Mouse (Mus musculus) CH12.LX (cell line): Measurements from ENCODE around the gene Map1b. TPM values are rescaled to one million over a fixed set of nuclear protein-coding genes. Genes with fewer than 3 reads are reported as not detected.

ENCODE experiments used
- DNase-seq: peaks from one replicate; pipeline ENCODE4 v3.0.0-alpha.2; 2013; ENCODE audit errors: extremely low read depth
- H3K27ac ChIP-seq: 2 replicates; pipeline ENCODE4 v1.5.1; 2012; ENCODE audit warnings: low read depth, mild to moderate bottlenecking, control low read depth, moderate library complexity; ENCODE audit not compliant: insufficient read depth
- H3K27me3 ChIP-seq: replicated peaks from 2 replicates; pipeline ENCODE3; 2012; ENCODE audit warnings: inconsistent platforms
- H3K36me3 ChIP-seq, 2 experiments: replicated peaks in 1 of 2; 2 replicates each; pipeline versions ENCODE3 to v1.6.1; 2012; ENCODE audit warnings: inconsistent platforms in 1 of 2, low read length in 1 of 2, mild to moderate bottlenecking in 1 of 2, mixed read lengths in 1 of 2, moderate library complexity in 1 of 2; ENCODE audit not compliant: control insufficient read depth in 1 of 2, insufficient read depth in 1 of 2
- H3K4me1 ChIP-seq, 2 experiments: 2 replicates each; pipeline ENCODE4 v1.6.1; 2012; ENCODE audit warnings: inconsistent platforms in 1 of 2, moderate library complexity in 1 of 2; ENCODE audit not compliant: insufficient read depth in 2 of 2, control insufficient read depth in 1 of 2
- H3K4me2 ChIP-seq: 2 replicates; pipeline ENCODE4 v1.6.1; 2012; ENCODE audit warnings: low read depth, mild to moderate bottlenecking, control low read depth; ENCODE audit not compliant: poor library complexity, insufficient read depth, severe bottlenecking
- H3K4me3 ChIP-seq, 3 experiments: fragments of 150-350 bp in 1 of 3; sonication (generic) in 1 of 3; replicated peaks in 1 of 3; 2 replicates each; pipeline versions ENCODE3 to v1.5.1; 2011 to 2012; ENCODE audit warnings: low read depth in 2 of 3, low read length in 2 of 3, mild to moderate bottlenecking in 2 of 3, moderate library complexity in 2 of 3, control low read depth in 1 of 3, improper control_type of control experiment in 1 of 3, inconsistent platforms in 1 of 3, mixed read lengths in 1 of 3; ENCODE audit not compliant: poor library complexity in 1 of 3
- H3K79me2 ChIP-seq: replicated peaks from 2 replicates; pipeline ENCODE4 v1.6.1; 2012; ENCODE audit warnings: mild to moderate bottlenecking, moderate library complexity; ENCODE audit not compliant: control insufficient read depth, poor library complexity, insufficient read depth, severe bottlenecking; ENCODE audit errors: extremely low read depth
- H3K9ac ChIP-seq: 2 replicates; pipeline ENCODE4 v1.6.1; 2012; ENCODE audit warnings: low read depth, mild to moderate bottlenecking, control low read depth, moderate library complexity; ENCODE audit not compliant: insufficient read depth
- H3K9me3 ChIP-seq: replicated peaks from 2 replicates; pipeline ENCODE3; 2012; ENCODE audit warnings: low read length, inconsistent platforms, mixed read lengths
- BHLHE40 ChIP-seq: IDR thresholded peaks from 2 replicates; pipeline ENCODE4 v1.6.1; 2011; ENCODE audit warnings: mild to moderate bottlenecking, low read depth, low read length, improper control_type of control experiment
- CHD2 ChIP-seq: IDR thresholded peaks from 2 replicates; pipeline ENCODE4 v1.6.1; 2011; ENCODE audit warnings: low read length, improper control_type of control experiment
- CTCF ChIP-seq, 2 experiments: IDR thresholded peaks in 1 of 2; conservative IDR thresholded peaks in 1 of 2; 2 replicates each; pipeline ENCODE4 v1.5.1; 2011 to 2012; ENCODE audit warnings: low read depth in 2 of 2, low read length in 2 of 2, improper control_type of control experiment in 1 of 2, inconsistent platforms in 1 of 2, mild to moderate bottlenecking in 1 of 2, moderate library complexity in 1 of 2
- E2F4 ChIP-seq: IDR thresholded peaks from 2 replicates; pipeline ENCODE4 v1.6.1; 2011; ENCODE audit warnings: low read depth, low read length, improper control_type of control experiment; ENCODE audit not compliant: insufficient replicate concordance
- EP300 ChIP-seq: IDR thresholded peaks from 2 replicates; pipeline ENCODE4 v1.6.1; 2011; ENCODE audit warnings: low read length, improper control_type of control experiment
- GABPA ChIP-seq: IDR thresholded peaks from 2 replicates; pipeline ENCODE4 v1.6.1; 2012; ENCODE audit warnings: low read depth, low read length, improper control_type of control experiment, inconsistent platforms; ENCODE audit not compliant: insufficient replicate concordance
- HCFC1 ChIP-seq: IDR thresholded peaks from 2 replicates; pipeline ENCODE4 v1.6.1; 2012; ENCODE audit warnings: low read depth, mild to moderate bottlenecking, inconsistent platforms, low read length, improper control_type of control experiment
- JUN ChIP-seq: IDR thresholded peaks from 2 replicates; pipeline ENCODE4 v1.6.1; 2011; ENCODE audit warnings: low read depth, mild to moderate bottlenecking, low read length, improper control_type of control experiment, moderate library complexity; ENCODE audit not compliant: insufficient read depth
- JUND ChIP-seq: conservative IDR thresholded peaks from 2 replicates; pipeline ENCODE4 v1.6.1; 2011; ENCODE audit warnings: low read depth, low read length, improper control_type of control experiment
- KAT2A ChIP-seq: IDR thresholded peaks from 2 replicates; pipeline ENCODE4 v1.6.1; 2012; ENCODE audit warnings: low read length, improper control_type of control experiment, inconsistent platforms; ENCODE audit not compliant: insufficient replicate concordance
- MYC ChIP-seq: IDR thresholded peaks from 2 replicates; pipeline ENCODE4 v1.6.1; 2011; ENCODE audit warnings: low read depth, mild to moderate bottlenecking, improper control_type of control experiment, low read length
- NRF1 ChIP-seq: IDR thresholded peaks from 2 replicates; pipeline ENCODE4 v1.6.1; 2014; ENCODE audit warnings: low read depth, mild to moderate bottlenecking, inconsistent platforms, low read length, improper control_type of control experiment, moderate library complexity
- POLR2A ChIP-seq: IDR thresholded peaks from 2 replicates; pipeline ENCODE4 v1.6.1; 2011; ENCODE audit warnings: low read depth, mild to moderate bottlenecking, improper control_type of control experiment, low read length
- POLR2AphosphoS2 ChIP-seq: IDR thresholded peaks from 2 replicates; pipeline ENCODE4 v1.6.1; 2011; ENCODE audit warnings: low read depth, low read length, improper control_type of control experiment
- RAD21 ChIP-seq: IDR thresholded peaks from 2 replicates; pipeline ENCODE4 v1.6.1; 2011; ENCODE audit warnings: low read depth, mild to moderate bottlenecking, low read length, improper control_type of control experiment, moderate library complexity
- RCOR1 ChIP-seq: conservative IDR thresholded peaks from 2 replicates; pipeline ENCODE4 v1.6.1; 2012; ENCODE audit warnings: low read depth, mild to moderate bottlenecking, inconsistent platforms, low read length, improper control_type of control experiment
- SIN3A ChIP-seq: IDR thresholded peaks from 2 replicates; pipeline ENCODE4 v1.6.1; 2012; ENCODE audit warnings: low read length, improper control_type of control experiment, inconsistent platforms
- SMC3 ChIP-seq: IDR thresholded peaks from 2 replicates; pipeline ENCODE4 v1.6.1; 2011; ENCODE audit warnings: low read depth, low read length, improper control_type of control experiment
- TBP ChIP-seq: conservative IDR thresholded peaks from 2 replicates; pipeline ENCODE4 v1.6.1; 2011; ENCODE audit warnings: low read depth, low read length, improper control_type of control experiment
- UBTF ChIP-seq: IDR thresholded peaks from 2 replicates; pipeline ENCODE4 v1.6.1; 2012; ENCODE audit warnings: low read depth, mild to moderate bottlenecking, inconsistent platforms, low read length, improper control_type of control experiment, moderate library complexity
- USF1 ChIP-seq: IDR thresholded peaks from 2 replicates; pipeline ENCODE4 v1.6.1; 2014; ENCODE audit warnings: low read depth, mild to moderate bottlenecking, inconsistent platforms, low read length, improper control_type of control experiment
- ZKSCAN1 ChIP-seq: IDR thresholded peaks from 2 replicates; pipeline ENCODE4 v1.6.1; 2012; ENCODE audit warnings: low read depth, inconsistent platforms, low read length, improper control_type of control experiment, borderline replicate concordance
- ZMIZ1 ChIP-seq: IDR thresholded peaks from 2 replicates; pipeline ENCODE4 v1.6.1; 2012; ENCODE audit warnings: low read depth, mild to moderate bottlenecking, inconsistent platforms, low read length, improper control_type of control experiment
- ZNF384 ChIP-seq: IDR thresholded peaks from 2 replicates; pipeline ENCODE4 v1.6.1; 2012; ENCODE audit warnings: low read depth, low read length, improper control_type of control experiment, inconsistent platforms
- dilution Hi-C: fragments of 300-500 bp; cut with MboI; formaldehyde crosslinking; loops from 2 replicates; pipeline ENCODE4 v1.14.3; 2020; ENCODE audit warnings: low sequenced_read_pairs; ENCODE audit not compliant: extremely low pct_unique_long_range_greater_than_20kb, extremely low pct_ligation_motif_present
- in situ Hi-C: fragments of 300-500 bp; cut with MboI; formaldehyde crosslinking; loops from 3 replicates; pipeline ENCODE4 v1.14.3; 2019; ENCODE audit warnings: low sequenced_read_pairs, low pct_ligation_motif_present, low pct_unique_long_range_greater_than_20kb, mixed read lengths
- polyA plus RNA-seq: library from polyadenylated mRNA; unstranded; fragments of >175 nt; gene quantifications from 2 replicates; pipeline ENCODE4 v1.2.1, GENCODE M21; 2012; ENCODE audit warnings: low read depth; ENCODE audit not compliant: insufficient read length
- total RNA-seq, 2 experiments: library from RNA; depleted of rRNA; stranded (reverse); fragments of 300-350 nt in 1 of 2; fragments of >200 nt in 1 of 2; gene quantifications; 2 replicates each; pipeline ENCODE4 v1.2.3; 2012 to 2014

Gene Map1b
- total and polyA plus RNA-seq, 3 experiments, result 0.04 to 0.08 TPM; not detected in 1

- Histone ChIP-seq H3K4me1 (no peaks in the 10 kb centered on the region), H3K27ac (no peak overlapping the region), H3K4me2 (no peak overlapping the region), H3K79me2 (no peaks in the 10 kb centered on the region), H3K9me3 (no peaks in the 10 kb centered on the region), H3K36me3 (no peaks in the 10 kb centered on the region), H3K4me3 (no peak overlapping the region), H3K27me3 (no peaks in the 10 kb centered on the region), H3K9ac (no peak overlapping the region)
- in situ Hi-C loops (loop anchor here (25.0 kb wide), 1 partner anchor 324 kb away; no protein-coding TSS in a partner anchor), dilution Hi-C loops (loop anchor here (25.0 kb wide), 1 partner anchor 126 kb away; no protein-coding TSS in a partner anchor)
- no peak for DNase-seq
- TF ChIP-seq RCOR1 (no peak), SMC3 (peak; percentile 54), CTCF (conservative IDR thresholded peaks at IDR 0.05 in 1 of 2, IDR thresholded peaks at IDR 0.05 in 1 of 2; ENCODE audit: low read depth in 2 of 2, low read length in 2 of 2) (peak in 1 of 2 experiments; percentile 66; a peak in 2 of 4 replicates), ZMIZ1 (no peak), RAD21 (peak; percentile 51), JUND (no peak), SIN3A (no peak), NRF1 (no peak)
These were observed 3.2 kb downstream of the Map1b start for GRCm38 (mm10) chr13:99513138-99513537.

GRCm38 (mm10) chr13:99509896-99510295 lies 6.4 kb downstream of the Map1b start:
- Histone ChIP-seq H3K9ac (no peak overlapping the region), H3K36me3 (no peaks in the 10 kb centered on the region), H3K4me3 (no peak overlapping the region), H3K27me3 (no peaks in the 10 kb centered on the region), H3K4me2 (no peak overlapping the region), H3K27ac (no peak overlapping the region), H3K9me3 (no peaks in the 10 kb centered on the region), H3K79me2 (no peaks in the 10 kb centered on the region), H3K4me1 (no peaks in the 10 kb centered on the region)
- dilution Hi-C loops (loop anchor here (25.0 kb wide), 1 partner anchor 123 kb away; no protein-coding TSS in a partner anchor), in situ Hi-C loops (loop anchor here (25.0 kb wide), 1 partner anchor 327 kb away; no protein-coding TSS in a partner anchor)
- TF ChIP-seq ZKSCAN1 (no peak), CTCF (conservative IDR thresholded peaks at IDR 0.05 in 1 of 2, IDR thresholded peaks at IDR 0.05 in 1 of 2; ENCODE audit: low read depth in 2 of 2, low read length in 2 of 2) (no peak), ZMIZ1 (no peak), RAD21 (no peak), KAT2A (no peak), UBTF (no peak)
- DNase-seq, result no peak

GRCm38 (mm10) chr13:99506580-99506962 lies 9.8 kb downstream of the Map1b start:
- no peak for TF ChIP-seq POLR2A
- no peak for TF ChIP-seq MYC
- TF ChIP-seq ZNF384, result no peak
- TF ChIP-seq TBP, result no peak
- TF ChIP-seq ZMIZ1, result no peak
- no peak for TF ChIP-seq USF1
- no peak for TF ChIP-seq CHD2
- TF ChIP-seq JUN, result no peak
- TF ChIP-seq UBTF, result no peak
- TF ChIP-seq E2F4, result no peak
- TF ChIP-seq GABPA, result no peak
- no peak for TF ChIP-seq HCFC1
- TF ChIP-seq POLR2AphosphoS2, result no peak
- no peak for TF ChIP-seq BHLHE40
- no peak for TF ChIP-seq EP300
- H3K4me3 ChIP-seq, result no peak overlapping the region
- H3K9me3 ChIP-seq, result no peaks in the 10 kb centered on the region
- no peaks in the 10 kb centered on the region for H3K79me2 ChIP-seq
- no peak overlapping the region for H3K27ac ChIP-seq
- H3K4me2 ChIP-seq, result no peak overlapping the region
- no peaks in the 10 kb centered on the region for H3K36me3 ChIP-seq
- H3K9ac ChIP-seq, result no peak overlapping the region
- peaks cover 14 to 24% of the 10 kb centered on the region in 2 experiments for H3K4me1 ChIP-seq
- DNase-seq, result no peak
- no peaks in the 10 kb centered on the region for H3K27me3 ChIP-seq
- in situ Hi-C loops (loop anchor here (25.0 kb wide), 1 partner anchor 331 kb away; no protein-coding TSS in a partner anchor), dilution Hi-C loops (loop anchor here (25.0 kb wide), 1 partner anchor 119 kb away; no protein-coding TSS in a partner anchor)
